Mouse (Mus musculus): ENCODE measurements around the gene Casq2. TPM values are rescaled to one million over a fixed set of nuclear protein-coding genes. Genes with fewer than 3 reads are reported as not detected.
A peak's percentile ranks its signal among the peaks of the same experiment; 100 is the strongest.

Gene Casq2
- polyA plus RNA-seq, 1 experiment from 2014 or later: not detected

GRCm38 (mm10) chr3:102063273-102064120 is 22.7 kb upstream of the Casq2 start:
- peak overlapping the region; percentile 55 for H3K27ac ChIP-seq (replicated peaks)

GRCm38 (mm10) chr3:102064566-102064965 is 21.6 kb upstream of the Casq2 start:
- 84% methylated on average over 6 of the region's 6 CpGs for WGBS
- Histone ChIP-seq H3K9me3 (replicated peaks) (no peaks in the 10 kb centered on the region), H3K27me3 (ENCODE audit: low read depth, poor library complexity, severe bottlenecking) (no peaks in the 10 kb centered on the region), H3K27ac (replicated peaks) (no peak overlapping the region), H3K36me3 (no peaks in the 10 kb centered on the region), H3K4me3 (no peak overlapping the region), H3K4me1 (peaks cover 5% of the 10 kb centered on the region)
- DNase-seq (ENCODE audit: low spot score): no peak

More at GRCm38 (mm10) chr3:102063273-102064120, 22.7 kb upstream of the Casq2 start:
- Histone ChIP-seq H3K4me3 (no peak overlapping the region), H3K27me3 (ENCODE audit: low read depth, poor library complexity, severe bottlenecking) (no peaks in the 10 kb centered on the region), H3K36me3 (no peaks in the 10 kb centered on the region), H3K9me3 (replicated peaks) (no peaks in the 10 kb centered on the region), H3K4me1 (peaks cover 5% of the 10 kb centered on the region)
- no peak for DNase-seq (ENCODE audit: low spot score)
- WGBS: 69% methylated on average over 10 of the region's 10 CpGs

- 63% methylated on average over 1 of the region's 1 CpGs for WGBS
- DNase-seq (ENCODE audit: low spot score): no peak
- Histone ChIP-seq H3K4me3 (no peak overlapping the region), H3K27me3 (ENCODE audit: low read depth, poor library complexity, severe bottlenecking) (no peaks in the 10 kb centered on the region), H3K27ac (replicated peaks) (no peak overlapping the region), H3K36me3 (no peaks in the 10 kb centered on the region), H3K4me1 (peaks cover 5% of the 10 kb centered on the region), H3K9me3 (replicated peaks) (no peaks in the 10 kb centered on the region)
Observed at GRCm38 (mm10) chr3:102067306-102067705, 18.9 kb upstream of the Casq2 start.

- 95% methylated on average over 2 of the region's 2 CpGs for whole genome bisulfite sequencing
- Histone ChIP-seq H3K36me3 (no peaks in the 10 kb centered on the region), H3K9me3 (replicated peaks) (no peaks in the 10 kb centered on the region), H3K4me1 (no peaks in the 10 kb centered on the region; the same call in 1 of the 2 replicates), H3K27ac (replicated peaks) (no peak overlapping the region), H3K27me3 (ENCODE audit: low read depth, poor library complexity, severe bottlenecking) (no peaks in the 10 kb centered on the region), H3K4me3 (no peak overlapping the region)
- no peak for DNase-seq (ENCODE audit: low spot score)
Observed at GRCm38 (mm10) chr3:102067861-102068260, 18.4 kb upstream of the Casq2 start.

- 81% methylated on average over 4 of the region's 4 CpGs for WGBS
- H3K4me1 ChIP-seq: no peaks in the 10 kb centered on the region
- H3K36me3 ChIP-seq: no peaks in the 10 kb centered on the region
- H3K27me3 ChIP-seq (ENCODE audit: low read depth, poor library complexity, severe bottlenecking): no peaks in the 10 kb centered on the region
- no peaks in the 10 kb centered on the region for H3K9me3 ChIP-seq (replicated peaks)
- no peak for DNase-seq (ENCODE audit: low spot score)
- no peak overlapping the region for H3K4me3 ChIP-seq
- no peak overlapping the region for H3K27ac ChIP-seq (replicated peaks)
Observed at GRCm38 (mm10) chr3:102069260-102069659, 17.0 kb upstream of the Casq2 start.

GRCm38 (mm10) chr3:102069686-102070085 is 16.5 kb upstream of the Casq2 start:
- no peak overlapping the region for H3K4me3 ChIP-seq
- no peaks in the 10 kb centered on the region for H3K27me3 ChIP-seq (ENCODE audit: low read depth, poor library complexity, severe bottlenecking)
- H3K36me3 ChIP-seq: no peaks in the 10 kb centered on the region
- no peaks in the 10 kb centered on the region for H3K9me3 ChIP-seq (replicated peaks)
- no peaks in the 10 kb centered on the region for H3K4me1 ChIP-seq
- DNase-seq (ENCODE audit: low spot score): no peak
- no peak overlapping the region for H3K27ac ChIP-seq (replicated peaks)
- 92% methylated on average over 5 of the region's 5 CpGs for WGBS

GRCm38 (mm10) chr3:102070360-102070759 is 15.9 kb upstream of the Casq2 start:
- Histone ChIP-seq H3K36me3 (no peaks in the 10 kb centered on the region), H3K9me3 (replicated peaks) (no peaks in the 10 kb centered on the region), H3K4me3 (no peak overlapping the region), H3K4me1 (no peaks in the 10 kb centered on the region), H3K27ac (replicated peaks) (no peak overlapping the region), H3K27me3 (ENCODE audit: low read depth, poor library complexity, severe bottlenecking) (no peaks in the 10 kb centered on the region)
- DNase-seq (ENCODE audit: low spot score): no peak
- whole genome bisulfite sequencing: 90% methylated on average over 7 of the region's 7 CpGs

- Histone ChIP-seq H3K36me3 (no peaks in the 10 kb centered on the region), H3K27ac (replicated peaks) (no peak overlapping the region), H3K4me1 (no peaks in the 10 kb centered on the region), H3K4me3 (no peak overlapping the region), H3K27me3 (ENCODE audit: low read depth, poor library complexity, severe bottlenecking) (no peaks in the 10 kb centered on the region), H3K9me3 (replicated peaks) (no peaks in the 10 kb centered on the region)
- DNase-seq (ENCODE audit: low spot score): no peak
- WGBS: 94% methylated on average over 3 of the region's 3 CpGs
Observed at GRCm38 (mm10) chr3:102071016-102071415, 15.2 kb upstream of the Casq2 start.

GRCm38 (mm10) chr3:102079413-102079812 is 6.8 kb upstream of the Casq2 start:
- peaks cover 18% of the 10 kb centered on the region for H3K4me1 ChIP-seq
- peaks cover 24% of the 10 kb centered on the region for H3K27me3 ChIP-seq (ENCODE audit: low read depth, poor library complexity, severe bottlenecking)
- no peak overlapping the region for H3K4me3 ChIP-seq
- WGBS: 82% methylated on average over 2 of the region's 2 CpGs
- no peaks in the 10 kb centered on the region for H3K36me3 ChIP-seq
- H3K9me3 ChIP-seq (replicated peaks): 0 out of 2 replicates have a peak, but pooled peaks cover 3% of the 10 kb centered on the region
- no peak overlapping the region for H3K27ac ChIP-seq (replicated peaks)
- no peak for DNase-seq (ENCODE audit: low spot score)

GRCm38 (mm10) chr3:102081862-102082261 is 4.4 kb upstream of the Casq2 start:
- 18% methylated on average over 3 of the region's 3 CpGs for WGBS
- H3K27me3 ChIP-seq (ENCODE audit: low read depth, poor library complexity, severe bottlenecking): peaks cover 48% of the 10 kb centered on the region
- H3K36me3 ChIP-seq: no peaks in the 10 kb centered on the region
- no peak overlapping the region for H3K4me3 ChIP-seq
- 0 out of 2 replicates have a peak, but pooled peaks cover 3% of the 10 kb centered on the region for H3K9me3 ChIP-seq (replicated peaks)
- H3K27ac ChIP-seq (replicated peaks): peak overlapping the region; percentile 28; the same call in 1 of the 2 replicates
- peak; percentile 71 for DNase-seq (ENCODE audit: low spot score)
- H3K4me1 ChIP-seq: peaks cover 33% of the 10 kb centered on the region

- Histone ChIP-seq H3K9me3 (replicated peaks) (no peaks in the 10 kb centered on the region), H3K36me3 (no peaks in the 10 kb centered on the region), H3K4me3 (no peak overlapping the region), H3K27me3 (ENCODE audit: low read depth, poor library complexity, severe bottlenecking) (peaks cover 67% of the 10 kb centered on the region), H3K27ac (replicated peaks) (peak overlapping the region; percentile 13; the same call in 1 of the 2 replicates), H3K4me1 (peaks cover 33% of the 10 kb centered on the region)
- WGBS: 10% methylated on average over 13 of the region's 13 CpGs
- no peak for DNase-seq (ENCODE audit: low spot score)
Observed at GRCm38 (mm10) chr3:102083589-102084230, 2.5 kb upstream of the Casq2 start.

GRCm38 (mm10) chr3:102084833-102085491 is 1.3 kb upstream of the Casq2 start:
- Histone ChIP-seq H3K27ac (replicated peaks) (no peak overlapping the region), H3K9me3 (replicated peaks) (no peaks in the 10 kb centered on the region), H3K27me3 (ENCODE audit: low read depth, poor library complexity, severe bottlenecking) (peaks cover 67% of the 10 kb centered on the region), H3K4me1 (peaks cover 33% of the 10 kb centered on the region), H3K4me3 (no peak overlapping the region), H3K36me3 (no peaks in the 10 kb centered on the region)
- 58% methylated on average over 13 of the region's 13 CpGs for WGBS
- no peak for DNase-seq (ENCODE audit: low spot score)
